Mouse (Mus musculus) lung, postnatal 36 days (tissue): ENCODE results near the gene Ksr2.

Experiments used
- DNase-seq: peaks from one replicate; pipeline ENCODE4 v3.0.0; 2022; ENCODE audit warnings: mixed read lengths

The Ksr2 gene

DNA sequence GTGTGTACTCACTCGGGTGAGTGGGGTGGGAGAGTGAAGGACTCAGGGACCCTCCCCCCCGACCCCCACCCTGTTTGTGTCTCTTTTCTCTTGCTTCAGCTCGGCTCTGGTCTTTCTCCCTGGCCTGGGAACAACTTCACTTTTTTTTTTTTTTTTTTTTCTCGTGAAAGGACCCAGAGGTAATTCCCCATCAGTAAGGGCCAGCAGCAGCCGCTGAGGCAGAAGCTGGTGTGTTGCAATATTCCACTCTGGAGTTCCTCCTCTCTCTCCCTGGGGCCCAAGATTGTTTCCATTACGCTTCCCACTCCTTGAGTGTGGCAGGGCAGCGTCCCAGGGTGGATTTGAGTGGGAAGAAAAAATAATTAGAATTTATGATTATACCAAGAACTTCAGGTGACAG is 72.3 kb downstream of the Ksr2 start:
- DNase-seq, result no peak

DNA sequence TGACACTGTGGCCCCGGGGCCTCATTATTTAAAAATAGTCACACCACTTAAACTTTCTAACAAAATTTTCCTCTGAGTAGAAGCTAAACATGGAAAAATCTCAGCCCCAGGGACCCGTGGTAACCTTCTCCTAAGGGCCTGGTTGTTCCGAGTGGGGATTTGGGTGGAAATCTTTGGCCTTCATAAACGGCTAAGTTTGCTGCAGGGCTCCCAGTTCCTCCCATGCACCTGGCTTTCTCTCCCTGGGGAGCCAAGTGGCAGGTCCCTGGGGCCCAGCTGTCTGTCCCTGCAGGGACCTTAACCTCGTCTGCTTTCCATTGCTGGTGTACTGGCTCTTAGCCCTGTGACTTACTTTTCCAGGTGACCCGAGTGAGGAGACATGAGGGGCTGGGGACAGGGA is 74.4 kb downstream of the Ksr2 start:
- DNase-seq, result no peak

GRCm38 (mm10) chr5:117488670-117489325 is 75.0 kb downstream of the Ksr2 start:
- DNase-seq, result no peak

DNA sequence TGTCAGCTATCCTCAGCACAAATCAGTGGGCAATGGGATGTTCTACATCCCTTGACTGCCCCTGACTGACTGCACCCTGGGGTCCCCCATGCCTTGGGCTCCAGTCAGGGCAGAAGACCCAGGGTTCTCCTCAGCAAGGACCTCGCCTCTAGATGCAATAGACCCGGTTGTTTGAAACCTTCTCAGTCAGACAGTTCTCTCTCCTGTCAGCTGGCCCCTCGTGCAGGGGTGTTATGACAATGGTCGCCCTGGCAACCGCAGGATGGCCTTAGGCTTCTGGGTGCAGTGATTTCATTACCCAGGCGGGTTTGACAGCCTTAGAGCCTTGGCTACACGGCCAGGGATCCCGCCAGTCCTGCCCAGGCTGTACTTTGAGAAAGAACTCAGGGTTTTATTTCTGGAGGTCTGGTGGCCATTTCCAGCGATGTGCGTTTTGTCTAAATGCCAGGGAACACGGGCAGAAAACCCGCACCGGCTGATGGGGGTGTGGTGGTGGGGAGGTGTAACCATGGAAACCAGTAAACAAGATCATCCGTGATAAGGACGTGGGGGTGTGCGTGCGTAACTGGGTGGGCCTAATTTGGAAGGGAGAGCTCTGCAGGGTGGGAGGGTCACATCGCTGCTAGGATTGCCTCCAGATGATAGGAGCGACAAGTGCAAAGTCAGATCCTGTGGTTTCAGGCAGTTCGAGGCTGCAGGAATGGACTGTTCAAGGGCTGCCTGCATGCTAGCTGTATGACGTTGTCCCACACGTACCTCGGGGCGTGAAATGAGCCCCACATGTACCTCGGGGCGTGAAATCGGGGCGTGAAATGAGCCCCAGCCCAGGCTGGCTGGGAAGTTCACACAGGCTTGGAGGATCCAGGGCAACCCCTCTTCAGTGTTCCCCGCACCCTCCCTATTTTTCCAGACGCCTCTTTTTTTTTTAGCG is 79.4 kb downstream of the Ksr2 start:
- no peak for DNase-seq

DNA sequence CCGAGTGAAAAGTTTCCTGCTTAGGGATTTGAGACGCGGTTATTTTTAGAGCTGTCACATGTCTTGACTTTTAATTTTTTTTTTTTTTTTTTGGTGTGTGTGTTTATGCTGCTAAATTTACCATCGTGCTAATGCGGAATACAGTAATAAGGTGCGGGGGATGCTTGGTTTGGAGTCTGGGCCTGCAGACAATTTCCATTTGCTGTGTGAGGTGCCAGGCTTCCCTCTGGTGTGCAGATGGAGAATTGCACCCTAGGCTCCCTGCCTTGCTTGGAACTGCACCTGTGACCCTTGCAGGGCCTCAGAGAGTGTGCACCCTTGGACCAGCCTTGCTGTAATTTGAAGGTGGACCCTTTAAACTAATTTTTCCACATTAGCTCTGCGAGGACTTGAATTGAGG is 80.1 kb downstream of the Ksr2 start:
- peak; percentile 63 for DNase-seq

DNA sequence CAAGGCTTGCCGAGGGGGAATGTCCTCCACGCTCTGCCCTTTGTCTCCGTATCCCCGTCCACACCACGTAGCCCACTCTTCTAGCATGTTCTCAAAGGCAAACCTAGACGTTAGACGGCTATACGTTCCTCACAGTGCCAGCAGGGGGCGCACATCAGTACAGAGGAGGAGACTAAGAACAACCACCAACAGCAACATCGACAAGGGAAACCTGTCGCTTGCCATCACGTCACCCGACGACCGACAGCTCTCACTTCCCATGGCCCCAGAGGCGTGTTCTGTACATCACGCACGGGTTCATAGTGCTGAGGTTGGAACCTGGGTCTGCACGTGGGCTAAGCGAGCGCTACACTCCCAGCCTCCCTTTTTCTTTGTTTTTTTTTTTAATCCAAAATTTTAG is 83.3 kb downstream of the Ksr2 start:
- peak; percentile 9 for DNase-seq

DNA sequence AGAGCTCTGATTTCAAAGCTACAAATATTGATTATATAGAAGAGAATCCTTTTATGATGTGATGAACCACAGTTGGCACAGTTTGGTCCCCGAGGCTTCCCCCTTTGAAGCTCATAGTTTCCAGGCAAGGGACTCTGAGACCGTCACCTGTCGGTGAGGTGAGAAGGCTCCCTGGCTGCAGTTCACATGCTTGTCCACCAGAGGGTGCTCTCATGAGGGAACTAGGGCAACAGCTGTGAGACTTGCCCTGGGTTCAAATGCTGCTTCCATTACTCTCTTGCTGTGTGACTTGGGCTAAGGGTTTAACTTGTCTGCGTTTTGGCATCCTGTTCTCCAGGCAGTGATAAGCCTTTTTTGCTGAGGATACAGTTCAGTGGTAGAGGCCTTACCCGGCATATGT is 88.8 kb downstream of the Ksr2 start:
- DNase-seq, result peak; percentile 13

DNA sequence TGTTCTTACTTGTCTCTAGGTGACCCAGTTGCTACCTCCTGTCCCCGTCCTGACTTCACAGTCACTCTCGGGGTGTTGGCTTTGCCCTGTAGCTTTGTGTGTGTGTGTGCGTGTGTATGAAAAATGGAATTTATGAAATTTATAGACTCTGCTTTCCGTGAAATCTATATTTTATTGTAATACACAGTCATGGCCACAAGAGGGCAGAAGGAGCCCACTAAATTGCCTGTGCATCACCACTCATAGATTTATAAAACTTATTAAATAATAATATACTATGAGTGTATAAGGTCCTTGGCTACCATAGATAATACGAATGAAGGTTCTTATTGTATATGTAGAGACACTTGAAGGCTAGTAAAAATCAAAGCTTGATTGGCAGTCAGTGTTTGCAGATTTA is 90.6 kb downstream of the Ksr2 start:
- no peak for DNase-seq

GRCm38 (mm10) chr5:117505204-117505603 is 91.4 kb downstream of the Ksr2 start:
- peak; percentile 74 for DNase-seq

- DNase-seq, result no peak
Observed at GRCm38 (mm10) chr5:117505769-117506168, 92.0 kb downstream of the Ksr2 start.

DNA sequence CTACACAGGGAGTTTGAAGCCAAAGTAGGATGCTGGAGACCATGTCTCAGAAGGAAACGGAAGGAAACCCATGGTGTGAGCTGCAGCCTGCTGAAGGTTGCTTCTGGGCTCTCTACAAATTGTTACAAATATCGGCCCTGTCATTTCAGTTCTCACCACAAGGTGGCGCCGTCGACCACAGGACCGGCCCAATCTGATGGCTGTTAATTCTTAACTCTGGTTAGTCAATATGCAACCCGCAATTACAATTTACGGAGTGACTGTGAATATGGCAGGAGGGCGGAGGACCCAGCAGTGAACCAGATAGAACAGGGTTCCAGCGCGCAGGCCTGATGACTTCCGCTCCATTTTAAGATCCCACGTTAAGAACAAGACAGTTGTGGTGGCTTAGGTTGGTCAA is 92.6 kb downstream of the Ksr2 start:
- peak; percentile 51 for DNase-seq

DNA sequence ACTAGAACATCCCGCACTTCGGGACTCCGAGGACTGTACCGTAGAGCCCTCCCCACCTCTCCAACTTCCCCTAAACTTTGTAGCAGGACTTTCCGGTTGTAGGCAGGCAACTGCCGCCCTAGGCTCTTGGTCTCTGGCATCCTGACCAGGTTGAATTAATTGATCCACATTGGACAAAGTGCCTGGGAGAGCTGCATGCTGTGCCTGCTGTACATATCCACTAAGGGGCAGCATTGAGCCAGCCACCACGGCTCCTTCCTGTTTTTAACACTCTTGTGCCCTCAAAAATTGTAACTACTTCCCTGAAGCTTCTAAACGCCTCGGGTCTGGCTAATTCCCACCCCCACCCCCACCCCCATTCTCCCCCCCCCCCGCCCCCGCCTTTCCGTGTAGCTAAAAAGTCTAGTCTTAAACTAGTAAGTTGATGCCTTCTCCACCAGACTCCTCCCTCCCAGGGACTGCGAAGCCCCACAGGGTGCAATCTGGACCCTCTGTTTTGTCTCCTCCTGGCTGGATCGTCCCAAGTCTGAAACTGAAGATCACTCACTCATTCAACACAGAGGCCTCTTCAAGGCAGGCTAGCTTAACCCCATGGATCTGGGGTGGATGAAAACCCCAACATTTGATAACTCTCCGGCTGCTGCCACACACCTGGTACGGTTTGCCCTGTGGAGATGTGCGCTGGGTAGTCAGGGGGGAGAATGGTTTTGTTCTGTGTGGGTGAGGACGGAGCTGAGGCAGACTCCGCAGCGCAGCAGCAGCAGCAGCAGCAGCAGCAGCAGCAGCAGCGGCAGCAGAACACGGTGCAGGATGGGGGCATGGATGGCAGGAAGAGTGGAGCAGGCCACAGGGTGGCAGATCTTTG is 95.9 kb downstream of the Ksr2 start:
- DNase-seq, result peak; percentile 49

DNA sequence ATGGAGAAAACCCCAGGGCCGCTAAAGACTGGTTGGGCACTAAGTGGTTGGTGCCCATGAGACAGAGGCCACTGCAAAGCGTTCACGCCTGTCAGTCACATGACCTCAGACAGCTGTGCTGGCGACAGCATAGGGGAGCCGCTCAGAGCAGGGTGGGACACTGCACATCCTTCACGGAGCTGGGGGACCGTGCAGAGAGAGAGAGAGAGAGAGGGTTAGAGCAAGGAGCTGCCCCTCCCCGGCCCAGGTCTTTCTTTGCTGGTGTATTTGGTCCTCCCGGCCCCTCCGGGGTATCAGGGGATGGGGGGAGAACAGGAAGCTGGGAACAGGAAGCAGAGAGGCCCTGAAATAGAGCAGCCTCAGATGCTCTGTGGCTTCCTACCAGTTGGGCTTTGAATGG is 97.1 kb downstream of the Ksr2 start:
- DNase-seq, result no peak

- DNase-seq, result no peak
Observed at GRCm38 (mm10) chr5:117515396-117515795, 101.6 kb downstream of the Ksr2 start.

GRCm38 (mm10) chr5:117515861-117516260 is 102.1 kb downstream of the Ksr2 start:
- DNase-seq, result no peak

DNA sequence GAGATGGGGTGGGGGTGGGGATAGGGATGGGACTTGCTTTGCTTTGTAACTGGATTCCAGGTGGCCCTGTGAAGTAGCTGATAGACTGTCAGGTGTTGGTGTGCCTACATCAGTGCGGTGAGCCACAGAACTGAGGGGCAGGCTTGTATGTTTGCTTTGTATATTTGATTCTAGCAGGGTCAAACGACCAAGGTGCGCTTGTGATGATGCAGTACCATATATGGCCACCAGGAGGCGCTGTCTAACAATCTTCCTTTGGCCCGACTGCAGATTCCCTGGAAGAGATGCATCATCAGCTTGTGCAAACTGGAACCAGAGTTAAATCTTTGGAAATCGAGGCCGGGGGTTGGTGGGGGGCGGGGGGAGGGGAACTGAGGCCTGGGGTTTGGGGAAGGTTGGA is 102.8 kb downstream of the Ksr2 start:
- peak; percentile 57 for DNase-seq

GRCm38 (mm10) chr5:117519858-117520495 is 106.2 kb downstream of the Ksr2 start:
- DNase-seq, result no peak

- DNase-seq, result no peak
Observed at GRCm38 (mm10) chr5:117521156-117521555, 107.4 kb downstream of the Ksr2 start.

GRCm38 (mm10) chr5:117521701-117522100 is 107.9 kb downstream of the Ksr2 start:
- DNase-seq, result no peak

DNA sequence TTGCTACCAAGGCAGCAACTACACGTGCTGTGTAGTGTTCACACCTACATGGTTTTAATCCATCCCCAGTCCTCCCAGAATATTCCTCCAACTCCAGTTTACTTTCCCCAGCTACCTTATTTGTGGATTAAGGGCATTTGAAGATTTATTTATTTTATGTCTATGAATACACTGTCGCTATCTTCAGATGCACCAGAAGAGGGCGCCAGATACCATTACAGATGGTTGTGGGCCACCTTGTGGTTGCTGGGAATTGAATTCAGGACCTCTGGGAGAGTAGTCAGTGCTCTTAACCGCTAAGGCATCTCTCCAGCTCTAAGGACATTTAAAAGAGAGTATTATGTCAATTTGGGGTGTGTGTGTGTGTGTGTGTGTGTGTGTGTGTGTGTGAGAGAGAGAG is 108.7 kb downstream of the Ksr2 start:
- no peak for DNase-seq

DNA sequence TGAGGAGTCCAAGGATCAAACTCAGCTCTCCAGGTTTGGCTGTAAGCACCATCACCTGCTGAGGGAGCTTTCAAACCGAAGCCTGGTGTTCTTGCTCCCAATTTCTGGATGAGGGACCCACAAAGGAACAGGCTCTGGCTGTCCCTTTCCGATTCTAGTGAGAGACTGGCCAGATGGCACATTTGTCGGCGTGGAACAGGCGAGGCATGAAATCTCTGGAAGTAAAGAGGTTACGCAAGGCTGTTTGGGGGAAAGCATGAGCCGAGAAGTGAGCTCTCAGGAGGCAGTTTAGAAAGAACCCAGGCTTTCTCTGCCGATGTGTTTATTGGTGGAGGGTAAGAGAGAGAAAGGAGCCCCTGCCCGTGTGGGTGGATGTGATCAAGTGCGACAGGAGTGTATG is 109.2 kb downstream of the Ksr2 start:
- no peak for DNase-seq

GRCm38 (mm10) chr5:117530991-117531390 is 117.2 kb downstream of the Ksr2 start:
- DNase-seq, result no peak

DNA sequence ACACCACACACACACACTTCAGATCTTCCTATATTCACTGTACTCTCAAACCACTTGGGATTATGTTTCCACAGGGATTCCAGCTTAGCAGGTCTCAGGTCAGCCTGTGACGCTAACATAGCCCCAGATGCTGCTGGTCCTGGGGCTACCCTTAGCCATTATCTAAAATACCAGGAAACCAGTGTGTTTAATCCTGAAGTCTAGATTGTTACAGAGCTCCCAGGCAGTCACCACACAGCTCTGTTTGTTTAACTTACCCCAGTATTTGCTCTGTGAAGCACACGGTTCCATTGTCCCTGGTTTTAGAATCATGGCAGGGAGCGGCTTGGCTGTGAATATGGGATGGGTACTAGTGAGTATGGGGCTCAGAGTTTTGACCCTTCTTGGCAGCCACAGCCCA is 125.4 kb downstream of the Ksr2 start:
- no peak for DNase-seq
